Mouse (Mus musculus) layer of hippocampus, postnatal 14 days (tissue): ENCODE results near the gene Epn2. TPM values are rescaled to one million over a fixed set of nuclear protein-coding genes. Genes with fewer than 3 reads are reported as not detected.

ENCODE experiments used
- DNase-seq, 2 experiments: peaks; one replicate each; pipeline ENCODE4 v3.0.0; 2021 to 2022; ENCODE audit warnings: low spot score in 2 of 2, mixed read lengths in 1 of 2
- total RNA-seq, 2 experiments: library from RNA; stranded (reverse); gene quantifications; 2 replicates each; pipeline ENCODE4 v1.2.3; 2021

Epn2 gene
- total RNA-seq, 2 experiments from 2014 or later, result 147 to 158 TPM

- no peak for DNase-seq
These were observed 86.6 kb downstream of the Epn2 start for GRCm38 (mm10) chr11:61492749-61493401.

GRCm38 (mm10) chr11:61490944-61491520 is 88.5 kb downstream of the Epn2 start:
- DNase-seq, result no peak

DNA sequence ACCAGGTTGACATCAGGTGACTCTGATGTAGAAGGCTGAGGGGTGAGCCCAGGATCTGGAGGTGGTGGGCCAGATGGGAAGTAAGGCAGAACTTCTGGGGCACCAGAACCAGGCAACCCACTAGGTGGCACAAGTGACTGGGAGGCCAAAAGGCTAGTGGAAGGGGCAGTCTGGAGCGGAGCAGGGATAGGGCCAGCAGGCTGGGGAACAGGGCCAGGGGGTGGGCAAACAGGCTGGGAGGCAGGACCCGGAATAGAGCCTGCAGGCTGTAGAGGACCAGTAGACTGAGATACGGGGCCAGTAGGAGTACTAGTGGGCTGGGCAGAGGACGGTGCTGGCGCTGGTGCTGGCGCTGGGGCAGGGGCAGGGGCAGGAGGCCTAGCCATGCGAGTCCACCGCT is 89.6 kb downstream of the Epn2 start:
- DNase-seq, result no peak

GRCm38 (mm10) chr11:61489085-61489484 is 90.4 kb downstream of the Epn2 start:
- DNase-seq, result no peak

DNA sequence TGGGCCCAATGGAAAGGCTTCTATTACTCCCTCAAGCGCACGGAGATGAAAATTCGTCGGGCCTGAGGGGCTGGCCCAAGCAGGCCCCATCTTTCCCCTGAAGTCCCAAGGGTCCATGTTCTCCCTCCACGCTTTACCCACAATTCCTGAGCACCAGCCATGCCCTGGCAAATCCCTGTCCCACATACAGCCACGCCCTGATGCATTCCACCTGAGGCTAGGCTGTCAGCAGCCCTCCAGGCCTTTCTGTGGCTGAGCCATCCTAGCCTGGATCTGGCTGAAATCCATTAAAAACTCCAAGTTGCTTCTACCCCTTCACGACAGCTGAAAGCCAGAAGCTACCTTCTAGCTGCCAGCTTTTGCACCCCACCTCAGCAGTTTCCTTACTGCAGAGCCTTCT is 91.6 kb downstream of the Epn2 start:
- peak in 1 of 2 experiments; percentile 14 for DNase-seq

GRCm38 (mm10) chr11:61487401-61487800 is 92.1 kb downstream of the Epn2 start:
- DNase-seq, result peak in 1 of 2 experiments; percentile 33

- DNase-seq, result no peak
These were observed 92.8 kb downstream of the Epn2 start for GRCm38 (mm10) chr11:61486458-61487219.

- DNase-seq, result no peak
These were observed 93.7 kb downstream of the Epn2 start for GRCm38 (mm10) chr11:61485541-61486457.

DNA sequence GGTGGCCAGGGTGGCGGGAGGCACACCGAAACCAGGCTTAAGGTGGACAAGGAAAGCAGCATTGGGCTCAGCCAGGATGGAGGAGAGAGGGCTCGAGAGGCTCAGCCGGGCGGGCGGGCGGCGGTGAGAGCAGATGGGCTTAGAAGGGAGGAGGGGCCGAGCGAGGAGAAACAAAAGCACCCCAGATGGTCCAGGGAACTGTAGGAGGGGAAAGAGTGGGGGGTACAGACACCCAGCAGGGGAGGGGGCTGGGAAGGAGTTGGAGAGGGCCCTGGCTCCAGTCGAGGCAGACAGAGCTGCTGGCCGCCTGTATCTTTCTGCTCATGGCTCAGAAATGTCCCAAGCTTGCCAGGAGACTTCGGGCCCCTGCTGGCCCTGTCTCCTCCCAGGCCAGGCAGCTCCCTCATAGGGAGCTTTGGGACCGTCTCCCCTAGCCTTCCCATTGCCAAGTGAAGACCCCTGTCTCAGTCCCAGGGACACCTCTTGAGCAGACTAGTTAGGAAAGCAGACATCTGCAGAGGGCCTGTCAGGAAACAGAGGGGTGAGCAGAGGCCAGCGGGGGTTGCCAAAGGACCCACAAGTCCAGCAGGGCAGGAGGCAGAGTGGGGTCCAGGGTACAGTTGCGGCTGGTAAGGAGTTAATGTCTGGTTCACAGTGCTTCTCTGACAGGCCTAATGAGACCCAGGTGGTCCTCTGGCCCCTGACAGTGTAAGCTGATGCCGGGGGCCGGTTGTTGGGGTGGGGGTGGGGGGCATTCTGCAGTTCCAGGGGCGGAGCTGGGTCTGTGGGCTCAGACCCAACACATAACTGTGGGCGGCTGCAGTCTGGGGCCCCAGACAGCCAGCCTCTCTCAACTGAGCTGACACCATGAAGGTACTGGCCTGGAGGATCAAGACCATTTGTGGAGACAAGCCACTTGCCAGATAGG is 94.6 kb downstream of the Epn2 start, which contains the start of gene Mfap4:
Gene Mfap4 (plus strand): TSS at position 819 of the 928 bp plus-strand sequence.
- peak; percentile 68 to 90 for DNase-seq

- no peak for DNase-seq
These were observed 95.3 kb downstream of the Epn2 start for GRCm38 (mm10) chr11:61484256-61484612.

DNA sequence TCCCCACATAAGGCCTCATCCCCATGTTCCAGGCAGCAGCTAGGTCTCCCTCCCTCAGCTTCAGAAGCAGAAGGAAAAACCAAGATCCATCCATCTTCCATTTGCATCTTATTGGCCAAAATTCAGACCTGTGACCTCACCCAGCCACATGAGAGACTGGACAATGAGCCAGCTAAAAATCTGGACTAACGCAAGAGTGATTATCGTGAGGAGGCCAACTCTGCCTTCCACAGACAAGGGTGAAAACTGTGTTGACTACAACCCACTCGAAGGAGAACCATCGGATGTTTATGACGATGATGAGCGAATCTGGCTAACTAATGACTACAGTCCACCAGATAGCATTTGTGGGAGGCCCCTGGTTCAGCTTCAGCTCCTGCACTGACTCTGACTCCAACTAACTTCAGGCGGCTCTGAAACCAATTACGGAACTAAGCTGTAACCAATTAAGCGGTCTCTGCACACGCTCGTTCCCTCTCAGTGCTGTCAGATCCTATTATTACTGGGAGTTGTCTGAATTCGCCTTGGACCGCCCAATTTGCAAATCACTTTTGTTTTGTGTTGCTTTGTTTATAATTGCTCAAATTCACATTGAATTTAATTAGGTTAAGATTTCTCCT is 96.2 kb downstream of the Epn2 start:
- no peak for DNase-seq

- no peak for DNase-seq
These were observed 98.0 kb downstream of the Epn2 start for GRCm38 (mm10) chr11:61481239-61482090.

- DNase-seq, result no peak
These were observed 100.7 kb downstream of the Epn2 start for GRCm38 (mm10) chr11:61478788-61479187.

DNA sequence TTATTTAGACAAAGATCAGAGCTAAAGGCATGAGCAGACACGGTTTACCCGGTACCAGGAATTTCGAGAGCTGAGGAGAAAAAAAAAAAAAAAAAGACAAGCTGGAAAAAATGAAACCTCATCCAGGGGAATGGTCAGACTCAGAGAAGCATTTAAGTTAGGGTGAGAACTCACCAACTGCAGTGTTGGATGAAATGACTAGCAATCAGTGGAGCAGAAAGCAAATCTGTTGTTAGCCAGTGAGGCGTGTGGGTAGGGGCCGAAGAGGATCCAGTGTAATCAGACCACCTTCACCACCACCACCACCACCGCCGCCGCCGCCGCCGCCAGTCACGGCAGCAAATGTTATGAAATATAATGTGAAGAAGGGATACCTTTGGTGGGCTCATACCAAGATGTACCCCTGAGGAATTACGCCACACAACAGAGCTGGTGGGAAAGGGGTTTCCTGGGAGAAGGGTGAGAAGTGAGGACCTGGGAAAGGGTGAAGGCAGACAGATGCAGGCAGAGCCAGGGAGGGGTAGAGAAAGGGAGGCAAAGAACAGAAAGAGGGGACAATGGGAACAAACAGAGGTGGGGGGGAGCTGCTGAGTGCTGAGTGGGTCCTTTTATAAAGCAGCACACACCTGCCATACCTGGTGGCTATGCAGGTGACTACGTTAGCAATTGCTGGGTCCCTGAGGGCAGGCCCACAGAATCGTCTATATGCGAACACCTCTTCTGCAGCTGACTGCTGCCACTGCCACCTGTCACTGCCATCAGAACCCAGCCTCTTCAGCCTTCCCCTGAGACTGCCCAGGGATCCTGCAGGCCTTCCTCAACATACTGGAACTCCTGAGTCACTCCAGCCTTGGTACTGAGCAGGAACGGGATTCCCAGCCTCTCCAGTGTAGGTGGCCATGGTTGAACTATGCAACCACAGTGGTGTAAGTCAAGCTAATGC is 101.7 kb downstream of the Epn2 start:
- no peak for DNase-seq

DNA sequence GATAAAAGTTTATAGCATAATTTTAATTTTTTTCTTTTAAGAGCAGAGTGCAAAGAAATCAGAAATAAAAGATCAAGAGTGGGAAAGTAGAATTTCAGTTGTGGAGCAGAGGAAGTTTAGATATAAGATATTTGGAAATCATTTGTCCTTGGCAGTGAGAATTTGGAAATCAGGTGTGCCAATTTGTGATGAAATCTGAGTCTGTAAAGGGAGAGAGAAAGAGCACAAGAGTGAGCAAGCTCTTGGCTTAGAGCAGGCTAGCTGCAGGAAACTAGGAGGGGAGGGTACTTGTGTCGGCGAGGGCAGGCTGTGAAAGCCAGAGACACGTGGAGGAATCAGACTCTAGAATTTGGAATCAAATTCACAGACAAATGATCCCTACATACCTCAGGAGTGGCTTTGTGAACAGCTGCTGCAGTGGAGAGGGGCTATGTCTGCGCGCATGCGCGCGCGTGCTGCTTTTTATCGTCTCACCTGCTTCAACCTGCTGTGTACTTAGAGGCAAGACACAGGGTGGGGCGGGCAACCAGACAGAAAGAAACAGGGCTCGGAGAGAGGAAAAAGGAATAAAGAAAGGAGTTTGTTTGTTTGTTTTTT is 102.6 kb downstream of the Epn2 start:
- DNase-seq, result no peak

DNA sequence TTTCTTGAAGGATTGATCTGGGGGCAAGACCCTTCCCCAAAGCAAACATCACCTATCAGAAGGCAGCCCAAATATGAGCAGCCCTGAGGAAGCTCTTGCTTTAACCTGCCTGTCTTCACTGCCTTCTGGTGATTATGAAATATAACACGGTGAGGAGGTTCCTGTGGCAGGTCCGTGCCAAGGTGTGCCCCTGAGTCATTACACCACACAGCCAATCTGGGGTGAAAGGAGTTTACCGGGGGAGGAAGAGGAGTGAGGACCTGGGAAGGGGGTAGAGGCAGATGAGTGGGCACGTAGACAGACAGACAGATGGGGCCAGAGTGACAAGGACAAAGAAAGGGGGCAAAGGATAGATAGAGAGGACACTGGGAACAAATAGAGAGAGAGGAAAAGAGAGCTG is 105.9 kb downstream of the Epn2 start:
- DNase-seq, result no peak

DNA sequence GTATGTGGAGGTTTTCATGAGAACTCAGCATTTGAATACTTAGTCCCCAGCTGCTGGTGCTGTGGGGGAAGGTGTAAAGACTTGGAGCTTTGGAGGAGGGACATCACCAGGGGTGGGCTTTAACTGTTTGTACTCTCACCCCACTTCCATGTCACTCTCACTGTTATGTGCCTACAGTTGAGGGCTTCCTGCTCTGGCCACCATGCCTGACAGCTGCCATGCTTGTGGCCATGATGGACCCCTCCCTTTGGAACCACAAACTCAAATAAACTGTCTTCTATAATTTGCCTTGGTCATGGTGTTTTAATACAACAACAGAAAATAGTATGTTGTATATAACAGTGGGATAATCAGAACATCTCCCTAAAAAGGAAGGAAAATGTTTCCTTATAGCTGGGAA is 108.6 kb downstream of the Epn2 start:
- DNase-seq, result no peak
